Mouse (Mus musculus) yolk sac, embryonic 10.5 days (tissue): ENCODE results near the gene Tex38.

ENCODE experiments used
- DNase-seq: peaks from one replicate; pipeline ENCODE4 v3.0.0-alpha.2; 2017; ENCODE audit warnings: low spot score

Tex38 gene

GRCm38 (mm10) chr4:115767647-115768467 lies 13.0 kb downstream of the Tex38 start:
- peak; percentile 53 for DNase-seq

DNA sequence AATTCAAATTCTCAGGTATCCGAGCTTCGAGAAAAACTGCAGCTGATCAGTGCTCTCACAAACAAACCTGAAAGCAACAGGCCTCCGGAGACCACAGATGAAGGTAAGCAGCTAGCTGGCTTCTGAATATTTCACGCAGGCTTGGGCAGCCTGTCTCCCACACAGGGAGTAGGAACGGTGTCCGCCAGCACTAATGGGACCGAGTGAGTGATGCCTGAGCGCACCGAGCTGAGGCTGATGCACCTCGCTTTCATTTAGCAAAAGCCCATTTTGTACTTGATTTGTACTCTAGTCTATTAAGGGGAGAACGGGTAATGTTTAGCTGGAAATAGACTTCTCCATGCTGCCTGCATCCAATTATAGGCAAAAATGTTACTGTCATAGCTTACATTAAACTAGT lies 16.2 kb downstream of the Tex38 start:
- no peak for DNase-seq

GRCm38 (mm10) chr4:115761206-115761605 lies 19.6 kb downstream of the Tex38 start:
- no peak for DNase-seq

- DNase-seq = no peak
These were observed 26.0 kb downstream of the Tex38 start for GRCm38 (mm10) chr4:115754851-115755250.

DNA sequence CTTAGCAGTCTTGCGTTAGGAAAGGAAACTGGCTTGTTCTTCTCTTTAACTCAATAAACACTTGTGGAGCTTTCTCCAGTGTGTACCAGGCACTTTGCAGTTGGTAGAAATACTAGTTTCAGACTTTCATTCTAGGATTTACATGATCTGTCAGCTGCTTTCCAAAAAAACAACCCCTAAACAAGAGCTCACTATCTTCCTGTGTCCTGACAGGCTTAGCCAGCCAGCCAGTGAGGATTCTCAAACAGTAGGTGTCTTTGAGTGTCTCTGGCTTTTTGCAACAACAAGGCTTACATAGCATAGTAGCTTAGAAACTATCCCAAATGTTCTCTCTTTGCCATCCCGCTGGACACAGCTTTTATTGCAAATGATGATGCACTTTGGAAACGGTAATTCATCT lies 26.7 kb downstream of the Tex38 start:
- DNase-seq = no peak

DNA sequence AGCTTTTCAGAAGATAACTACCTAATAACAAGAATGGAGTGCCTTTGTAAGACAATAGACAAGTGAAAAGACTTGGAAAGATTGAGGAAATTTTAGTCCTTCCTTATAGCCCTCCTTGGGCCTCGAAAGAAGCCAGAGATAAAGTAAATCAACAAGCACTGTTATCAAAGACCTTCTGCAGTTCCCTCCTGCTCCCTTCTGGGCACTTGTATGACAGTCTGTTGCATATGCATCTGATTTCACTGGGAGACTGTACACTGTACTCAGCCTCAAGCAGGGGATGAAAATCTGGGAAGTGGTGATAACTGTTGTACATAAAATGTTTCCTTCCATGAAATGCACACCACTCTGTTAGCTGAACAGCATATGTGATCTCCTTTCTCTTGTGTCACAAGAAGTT lies 31.5 kb downstream of the Tex38 start:
- no peak for DNase-seq

DNA sequence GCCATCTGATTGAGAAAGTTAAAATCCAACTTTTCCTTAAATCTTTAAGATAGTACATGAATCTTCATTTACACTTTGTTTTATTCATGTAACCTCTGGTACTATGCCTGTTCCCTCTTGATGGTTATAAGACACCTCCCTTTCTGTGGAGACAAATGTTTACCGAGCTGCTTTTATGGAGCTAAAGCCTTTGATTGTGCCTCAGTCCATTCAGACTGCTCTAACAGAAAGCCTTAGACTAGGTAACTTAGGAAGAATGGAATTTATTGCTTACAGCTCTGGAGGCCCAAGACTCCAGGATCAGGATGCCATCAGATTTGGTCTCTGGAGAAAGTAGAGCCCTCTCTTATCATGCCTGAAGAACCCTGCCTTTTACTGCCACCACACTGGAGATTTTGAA lies 32.6 kb downstream of the Tex38 start:
- no peak for DNase-seq

DNA sequence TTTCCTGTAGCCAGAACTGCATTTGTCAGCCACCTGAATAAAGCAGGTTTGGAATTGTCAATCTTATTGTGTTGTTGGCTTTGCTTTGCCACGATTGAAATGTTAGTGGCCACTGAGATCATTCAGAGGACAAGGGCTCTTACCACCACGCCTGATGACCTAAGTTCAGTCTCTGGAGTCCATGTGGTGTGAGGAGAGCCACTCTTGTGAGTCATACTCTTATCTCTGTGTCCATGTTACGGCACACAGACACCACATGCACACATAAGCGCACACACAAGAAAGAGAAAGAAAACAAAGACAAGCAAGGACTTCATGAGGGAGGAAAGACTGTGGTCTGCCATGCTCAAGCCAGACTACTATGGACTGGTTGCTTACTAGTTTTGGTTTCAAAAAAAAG lies 37.7 kb downstream of the Tex38 start:
- DNase-seq = no peak

DNA sequence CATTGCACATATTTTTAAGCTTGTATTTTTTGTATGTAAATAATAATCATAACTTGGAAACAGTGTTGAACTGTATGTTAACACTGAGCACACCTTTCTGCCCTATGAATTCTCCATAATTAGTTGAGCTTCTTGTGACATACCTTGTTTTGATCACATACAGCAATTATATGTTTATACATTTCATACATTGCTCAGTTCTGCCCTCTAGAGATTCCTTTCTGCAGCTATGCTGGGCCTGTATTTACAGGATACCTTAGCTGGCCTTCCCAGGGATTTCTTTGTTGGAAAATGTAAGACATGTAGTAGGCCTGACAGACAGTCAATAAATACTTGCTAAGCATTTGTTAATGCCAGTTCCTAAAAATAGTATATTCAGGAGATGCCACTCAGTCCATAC lies 38.2 kb downstream of the Tex38 start:
- DNase-seq = no peak

DNA sequence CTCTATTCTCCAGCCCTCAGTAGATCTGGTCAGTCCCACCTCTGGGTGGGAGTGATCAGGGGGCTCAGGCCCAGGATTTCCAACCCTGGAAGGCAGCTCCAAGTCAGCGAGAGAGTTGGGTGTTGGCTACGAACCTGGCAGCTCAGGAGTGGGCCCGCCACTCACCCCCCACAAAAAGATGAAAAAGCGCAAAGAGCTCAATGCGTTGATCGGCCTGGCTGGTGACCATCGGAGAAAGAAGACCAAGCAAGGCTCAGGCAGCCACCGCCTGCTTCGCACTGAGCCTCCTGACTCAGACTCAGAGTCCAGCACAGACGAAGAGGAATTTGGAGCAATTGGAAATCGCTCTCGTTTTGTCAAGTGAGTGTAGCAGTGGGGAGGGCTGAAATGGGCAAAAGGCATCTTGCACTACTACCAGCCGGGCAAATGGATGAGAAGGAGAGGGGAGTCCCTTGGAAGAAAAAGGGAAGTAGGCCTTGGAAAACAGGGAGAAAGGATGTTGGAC lies 42.3 kb downstream of the Tex38 start:
- DNase-seq = peak; percentile 16

DNA sequence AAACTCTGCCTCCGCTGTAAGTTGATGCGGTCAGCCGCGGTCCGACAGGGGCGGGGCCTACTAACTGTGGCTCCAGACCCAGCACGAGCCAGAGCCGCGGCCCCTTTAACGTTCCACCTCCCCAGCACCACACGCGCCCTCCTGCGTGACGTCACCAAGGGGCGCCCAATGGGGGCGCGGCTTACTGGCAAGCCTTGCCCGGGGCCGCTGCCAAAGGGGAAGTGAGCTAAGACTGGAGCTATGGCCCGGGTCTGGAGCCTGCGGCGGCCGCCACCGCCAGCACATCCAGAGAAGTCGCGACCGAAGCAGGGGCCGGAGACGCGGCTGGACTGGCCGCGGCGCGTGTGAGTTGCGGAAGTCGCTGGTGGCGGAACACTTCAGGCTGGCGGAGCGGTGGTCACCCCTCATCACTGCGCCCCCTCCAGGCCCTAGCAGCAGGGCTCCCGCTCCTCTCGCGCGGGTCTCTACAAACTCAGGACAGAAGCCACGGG lies 43.2 kb downstream of the Tex38 start, which contains the start of gene Efcab14:
TSS of gene Efcab14 (plus strand) at position 194 of the 491 bp plus-strand sequence.
- peak; percentile 98 for DNase-seq

DNA sequence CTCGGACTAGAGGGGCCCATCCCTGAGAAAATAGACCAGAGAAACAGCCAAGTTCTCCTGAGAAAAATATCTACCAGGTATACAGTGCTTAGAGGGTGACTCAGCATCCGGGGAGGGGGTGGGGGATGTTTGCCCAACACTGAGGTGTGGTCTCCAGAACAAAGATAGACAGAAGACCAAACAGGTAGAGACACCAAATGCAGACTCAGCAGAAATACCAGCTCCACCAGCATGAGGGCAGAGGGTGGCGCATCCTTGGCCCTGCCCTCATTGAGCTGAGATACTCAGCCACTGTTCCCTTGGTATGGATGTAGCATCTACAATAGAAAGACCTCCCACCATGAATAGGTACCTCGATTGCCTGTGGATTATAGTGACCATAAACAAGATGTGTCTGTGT lies 46.0 kb downstream of the Tex38 start:
- DNase-seq = no peak

GRCm38 (mm10) chr4:115733746-115734145 lies 47.1 kb downstream of the Tex38 start:
- no peak for DNase-seq

DNA sequence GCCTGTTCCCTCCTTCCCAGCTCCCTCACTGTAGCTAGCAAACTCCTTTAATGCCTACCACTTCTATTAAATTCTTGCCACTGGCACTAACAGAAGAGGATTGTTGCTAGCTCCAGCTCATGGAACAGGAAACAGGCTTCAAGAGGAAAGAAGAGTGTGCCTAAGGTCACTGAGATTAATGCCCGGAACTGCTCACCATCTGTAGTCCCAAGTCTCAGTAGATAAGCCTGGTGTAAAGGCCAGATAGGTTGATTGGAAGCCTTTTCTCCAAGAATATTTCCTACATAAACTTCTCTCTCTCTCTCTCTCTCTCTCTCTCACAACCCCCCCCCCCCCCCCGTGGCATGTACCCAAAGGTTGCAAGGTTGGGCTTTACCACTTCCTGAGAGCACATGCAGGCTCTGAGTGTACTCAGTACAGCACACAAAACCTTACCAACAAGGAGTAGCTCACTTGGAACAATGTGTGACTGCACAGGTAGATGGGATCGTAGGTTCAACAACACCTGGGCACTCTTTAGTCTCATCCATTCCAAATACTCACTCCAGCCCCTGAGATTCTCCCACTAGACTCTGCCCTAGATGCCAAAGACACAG lies 48.5 kb downstream of the Tex38 start:
- DNase-seq = no peak

DNA sequence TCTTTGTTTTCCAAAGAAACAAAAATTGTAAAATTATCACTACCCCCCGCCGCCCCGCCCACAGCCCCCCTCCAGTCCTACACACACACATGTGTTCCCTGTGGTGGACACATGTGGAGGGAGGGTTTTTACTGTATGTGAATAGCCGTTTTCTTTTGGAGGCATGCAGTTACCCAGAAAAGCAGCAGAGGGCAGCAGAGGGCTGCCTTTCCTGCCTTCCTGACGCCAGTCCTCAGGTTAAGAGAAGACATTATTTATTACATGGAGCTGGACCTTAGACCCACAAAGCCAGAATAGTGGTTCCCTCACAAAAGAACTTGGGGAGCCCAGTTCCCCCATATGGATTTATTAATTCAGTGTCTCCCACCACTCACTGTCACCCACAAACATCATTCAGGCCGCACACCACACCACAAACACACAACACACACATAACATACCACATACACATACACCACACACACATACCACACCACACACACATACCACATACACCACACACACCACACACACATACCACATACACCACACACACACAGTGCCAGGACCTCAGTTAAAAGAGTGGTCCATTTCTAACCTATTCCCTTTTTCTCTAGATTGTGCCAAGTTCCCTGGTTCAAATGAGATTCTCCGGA lies 49.1 kb downstream of the Tex38 start:
- DNase-seq = peak; percentile 55
